Mouse (Mus musculus) cortical plate, adult 2 months (tissue): ENCODE measurements around the gene Slc9a4.

Experiments
- CTCF ChIP-seq: fragments of 200-500 bp; IDR thresholded peaks from 2 replicates; pipeline ENCODE4 v1.5.1; 2011; ENCODE audit warnings: mild to moderate bottlenecking, control low read depth, low read length; ENCODE audit not compliant: insufficient read depth; ENCODE audit errors: extremely low read depth
- POLR2A ChIP-seq: fragments of 200-500 bp; IDR thresholded peaks from 2 replicates; pipeline ENCODE4 v1.6.1; 2011; ENCODE audit warnings: mild to moderate bottlenecking, low read length, control low read depth; ENCODE audit not compliant: insufficient read depth; ENCODE audit errors: extremely low read depth

GRCm38 (mm10) chr1:40586776-40587175 is 6.9 kb downstream of the Slc9a4 start:
- TF ChIP-seq CTCF (no peak), POLR2A (no peak)
